Mouse (Mus musculus) layer of hippocampus, adult 11-12 months (tissue): ENCODE measurements around the gene Caskin1.
A peak's percentile ranks its signal among the peaks of the same experiment; 100 is the strongest.

Experiments used
- DNase-seq: peaks from one replicate; pipeline ENCODE4 v3.0.0; 2022; ENCODE audit warnings: low spot score

Gene Caskin1

DNA sequence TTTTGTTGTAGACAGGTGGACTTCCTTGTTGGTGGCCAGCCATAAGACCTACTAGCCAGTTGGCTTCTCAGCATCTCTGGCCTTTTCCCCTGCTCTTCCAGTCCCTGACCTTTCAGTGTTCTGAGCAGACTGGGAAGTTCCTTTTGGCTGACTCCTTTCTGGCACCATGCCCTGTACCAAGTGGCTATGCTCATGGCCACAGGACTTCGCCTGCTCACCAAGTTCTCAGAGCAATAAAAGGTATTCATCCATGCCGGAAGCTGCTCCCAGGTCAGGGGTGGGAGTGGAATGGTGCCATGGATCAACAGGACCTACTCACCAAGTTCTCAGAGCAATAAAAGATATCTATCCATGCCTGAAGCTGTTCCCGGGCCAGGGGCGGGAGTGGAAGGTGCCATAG is 15.9 kb upstream of the Caskin1 start:
- no peak for DNase-seq

DNA sequence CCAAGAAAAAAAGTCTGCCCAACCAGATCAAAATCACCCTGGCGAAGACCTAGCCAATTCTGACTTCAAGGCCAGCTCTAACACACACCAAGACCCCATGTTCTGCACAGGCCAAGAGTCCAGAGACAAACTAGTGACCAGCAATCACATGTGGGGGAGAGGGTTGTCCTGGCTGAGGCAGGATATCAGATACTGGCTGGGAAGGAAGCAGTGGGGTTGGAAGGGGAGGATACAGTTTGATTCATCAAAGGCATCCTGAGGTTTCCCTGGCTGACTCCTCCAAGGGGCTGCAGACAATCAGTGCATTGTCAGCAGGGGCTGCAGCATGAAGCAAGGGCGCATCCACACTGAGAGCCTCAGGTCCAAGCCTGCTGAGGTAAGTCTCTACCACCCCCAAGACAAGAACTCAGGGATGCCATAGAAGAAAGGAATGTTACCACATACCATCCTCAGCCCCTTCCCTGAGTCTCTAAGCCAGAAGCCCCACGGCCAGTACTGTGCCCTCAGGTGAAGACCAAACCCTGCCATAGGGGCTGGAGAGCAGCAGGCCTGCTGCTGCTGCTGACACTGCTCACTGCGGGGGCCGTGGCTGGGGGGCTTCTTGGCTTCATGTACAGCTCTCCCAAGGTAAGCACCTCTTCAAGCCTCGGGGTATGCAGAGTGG is 14.7 kb upstream of the Caskin1 start, which contains the start of gene Bricd5:
Gene Bricd5, plus strand, starts transcription at position 273 of the 664 bp plus-strand sequence.
- DNase-seq, result no peak

- DNase-seq, result peak; percentile 72
These were observed 13.8 kb upstream of the Caskin1 start for GRCm38 (mm10) chr17:24474557-24474956.

- no peak for DNase-seq
These were observed 12.8 kb upstream of the Caskin1 start for GRCm38 (mm10) chr17:24475586-24475985.

DNA sequence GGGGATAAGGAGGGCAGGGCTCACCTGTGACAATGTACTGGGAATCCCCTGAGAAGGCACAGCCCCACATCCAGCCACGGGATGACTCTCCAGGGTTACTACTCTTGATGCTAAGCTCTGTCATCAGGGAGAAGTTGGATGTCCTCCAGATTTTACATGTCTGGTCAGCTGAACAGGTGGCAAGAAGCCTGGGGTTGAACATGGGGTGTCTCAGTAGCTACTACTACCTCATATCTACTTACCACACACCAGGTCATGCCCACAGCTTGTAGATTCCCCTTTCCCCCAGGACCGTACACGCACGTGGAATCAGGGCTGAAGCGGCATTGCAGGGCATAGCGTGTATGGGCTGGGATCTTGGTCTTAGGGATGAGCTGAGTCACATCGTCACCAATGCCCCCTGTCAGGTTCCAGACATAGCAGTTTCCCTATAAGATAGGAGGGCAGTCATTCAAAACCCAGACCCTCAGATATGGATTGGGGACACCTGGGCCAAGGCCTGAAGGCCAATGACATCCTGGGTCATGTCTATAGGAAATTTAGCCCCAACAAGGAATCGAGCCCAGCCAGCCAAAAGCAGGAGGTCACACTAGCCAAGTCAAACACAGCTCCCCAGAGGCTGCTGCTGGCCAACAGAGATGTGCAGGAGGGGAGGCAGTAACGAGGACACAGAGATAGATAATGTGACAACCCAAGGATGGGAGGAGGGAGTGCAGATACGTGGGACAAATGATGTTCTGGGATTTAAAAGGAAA is 12.2 kb upstream of the Caskin1 start:
- no peak for DNase-seq

GRCm38 (mm10) chr17:24477053-24477984 is 11.1 kb upstream of the Caskin1 start:
- DNase-seq, result no peak

DNA sequence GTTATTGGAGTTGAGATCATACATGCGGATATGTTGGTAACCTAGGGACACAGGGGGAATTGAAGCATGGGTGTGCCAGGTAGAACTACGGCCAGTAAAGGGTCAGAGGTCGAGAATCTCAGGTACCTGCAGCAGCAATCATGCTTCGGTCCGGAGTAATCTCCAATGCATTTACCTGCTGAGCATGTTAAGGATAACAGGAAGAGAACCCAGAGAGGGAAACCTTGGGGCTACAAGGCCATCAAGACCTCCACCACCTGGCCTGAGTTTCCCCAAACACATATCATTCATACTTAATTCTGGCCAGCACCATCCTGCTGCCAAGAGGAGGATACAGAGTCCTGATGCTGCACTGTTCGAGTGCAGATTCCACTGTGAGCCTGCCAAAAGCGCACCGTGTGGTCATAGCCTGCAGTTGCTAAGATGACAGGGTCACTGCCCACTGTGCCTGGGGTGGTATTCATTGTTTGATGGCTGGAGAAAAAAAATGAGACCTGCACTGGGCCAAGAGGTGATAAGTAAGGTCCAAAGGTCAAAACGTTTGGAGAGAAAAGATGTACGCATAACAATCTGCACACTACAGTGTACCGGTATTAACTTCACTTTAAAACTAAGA is 10.3 kb upstream of the Caskin1 start:
- no peak for DNase-seq

GRCm38 (mm10) chr17:24478663-24479380 is 9.6 kb upstream of the Caskin1 start, which contains the start of gene Mlst8:
Gene Mlst8 (minus strand): TSS chr17:24479078.
- DNase-seq, result peak; percentile 98

DNA sequence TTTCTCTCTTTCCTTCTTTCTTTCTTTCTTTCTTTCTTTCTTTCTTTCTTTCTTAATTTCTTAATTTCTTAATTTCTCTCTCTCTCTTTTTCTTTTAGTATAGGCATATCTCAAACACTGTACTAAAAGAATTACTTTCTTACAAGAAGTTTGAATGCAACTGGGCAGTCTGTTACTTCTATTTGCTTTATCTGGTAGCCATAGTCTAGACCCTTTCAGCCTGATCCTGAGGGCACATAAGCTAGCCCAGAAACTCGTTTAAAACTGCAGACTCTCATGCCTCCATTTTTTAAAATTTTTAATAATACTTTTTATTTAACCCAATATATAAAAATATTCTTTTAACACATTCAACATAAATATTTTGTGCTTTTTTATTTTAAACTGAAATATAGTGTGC is 9.0 kb upstream of the Caskin1 start:
- DNase-seq, result no peak

- DNase-seq, result no peak
These were observed 8.1 kb upstream of the Caskin1 start for GRCm38 (mm10) chr17:24480201-24480826.

DNA sequence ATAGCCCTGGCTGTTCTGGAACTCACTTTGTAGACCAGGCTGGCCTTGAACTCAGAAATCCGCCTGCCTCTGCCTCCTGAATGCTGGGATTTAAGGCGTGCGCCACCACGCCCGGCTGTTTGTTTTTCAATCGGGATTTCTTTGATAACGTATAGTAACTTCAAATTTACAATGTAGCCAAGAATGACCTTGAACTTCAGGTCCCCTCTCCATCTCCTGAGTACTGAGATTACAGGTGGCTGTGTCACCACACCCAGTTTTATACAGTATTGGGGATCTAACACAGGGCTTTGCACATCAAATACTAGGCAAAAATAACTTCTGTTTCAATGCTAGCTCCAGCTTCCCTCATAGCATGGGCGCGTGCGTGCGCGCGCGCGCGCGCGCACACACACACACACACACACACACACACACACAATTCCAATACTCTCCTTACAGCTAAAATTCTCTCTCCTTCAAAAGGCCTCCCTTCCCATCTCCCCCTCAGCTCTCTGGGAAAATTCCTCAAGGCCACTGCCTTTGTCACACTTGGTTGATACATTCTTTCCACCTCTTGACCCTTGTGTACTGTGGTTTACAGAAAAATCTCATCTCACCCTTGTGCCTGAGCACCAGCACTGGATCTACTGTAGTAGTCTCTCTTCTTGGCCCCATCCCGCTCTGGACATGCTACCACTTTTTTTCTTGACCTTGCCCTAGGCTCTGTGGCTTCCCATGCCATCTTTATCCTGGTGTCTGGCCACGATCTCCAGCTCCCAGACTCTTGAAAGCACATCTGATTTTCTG is 7.2 kb upstream of the Caskin1 start:
- DNase-seq, result no peak

- DNase-seq, result no peak
These were observed 4.9 kb upstream of the Caskin1 start for GRCm38 (mm10) chr17:24483495-24483894.

- no peak for DNase-seq
These were observed 3.1 kb upstream of the Caskin1 start for GRCm38 (mm10) chr17:24485090-24485860.

- no peak for DNase-seq
These were observed 362 bp downstream of the Caskin1 start for GRCm38 (mm10) chr17:24488662-24489264.

- DNase-seq, result no peak
These were observed 1.0 kb downstream of the Caskin1 start for GRCm38 (mm10) chr17:24489265-24490030.

DNA sequence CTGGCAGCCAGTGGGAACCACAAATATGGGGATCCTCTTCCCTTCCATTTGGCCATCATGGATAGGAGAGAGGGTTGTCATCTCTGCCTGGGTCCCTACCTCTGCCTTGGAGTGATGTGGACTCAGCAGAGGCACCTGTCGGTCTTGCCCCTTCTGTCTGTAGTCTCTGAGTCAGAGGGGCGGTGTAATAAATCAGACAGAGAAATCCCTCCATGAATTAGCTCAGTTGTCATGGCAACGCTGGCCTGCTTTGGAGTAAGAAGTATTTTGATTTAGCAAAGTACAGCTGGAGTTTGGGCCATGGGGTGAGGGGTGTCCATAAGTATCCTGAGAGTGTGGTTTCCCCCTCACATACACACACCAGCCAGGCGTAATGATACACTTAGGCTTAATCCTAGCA is 2.0 kb downstream of the Caskin1 start:
- no peak for DNase-seq

GRCm38 (mm10) chr17:24494627-24495335 is 6.4 kb downstream of the Caskin1 start:
- peak; percentile 81 for DNase-seq
